Mouse (Mus musculus) embryonic facial prominence, embryonic 13.5 days (tissue): ENCODE results near the gene Ptges2. TPM values are rescaled to one million over a fixed set of nuclear protein-coding genes. Genes with fewer than 3 reads are reported as not detected.

Experiments used
- ATAC-seq: fragments of 200-750 bp; cut with Nextera tagmentation; 2 replicates; pipeline ENCODE4 v1.8.0; 2017; ENCODE audit warnings: low read depth; ENCODE audit not compliant: insufficient number of reproducible peaks, insufficient read depth, low FRiP score, low TSS enrichment
- H3K27ac ChIP-seq: fragments of 300-500 bp; sonication (generic); 2 replicates; pipeline ENCODE4 v1.5.1; 2015; ENCODE audit warnings: moderate library complexity, mild to moderate bottlenecking, inconsistent platforms
- H3K27me3 ChIP-seq: fragments of 300-500 bp; sonication (generic); 2 replicates; pipeline ENCODE4 v1.6.1; 2015; ENCODE audit warnings: mild to moderate bottlenecking, inconsistent platforms
- H3K36me3 ChIP-seq: fragments of 300-500 bp; sonication (generic); 2 replicates; pipeline ENCODE4 v1.6.1; 2015; ENCODE audit warnings: mild to moderate bottlenecking, inconsistent platforms
- H3K4me1 ChIP-seq: fragments of 300-500 bp; sonication (generic); 2 replicates; pipeline ENCODE4 v1.6.1; 2015; ENCODE audit warnings: inconsistent platforms
- H3K4me2 ChIP-seq: fragments of 300-500 bp; sonication (generic); 2 replicates; pipeline ENCODE4 v1.6.1; 2015; ENCODE audit warnings: moderate library complexity, mild to moderate bottlenecking, inconsistent platforms
- H3K4me3 ChIP-seq: fragments of 300-500 bp; sonication (generic); 2 replicates; pipeline ENCODE4 v1.5.1; 2015; ENCODE audit warnings: mild to moderate bottlenecking, inconsistent platforms
- H3K9ac ChIP-seq: fragments of 300-500 bp; sonication (generic); 2 replicates; pipeline ENCODE4 v1.6.1; 2015; ENCODE audit warnings: mild to moderate bottlenecking, inconsistent platforms
- H3K9me3 ChIP-seq: fragments of 300-500 bp; sonication (generic); 2 replicates; pipeline ENCODE4 v1.6.1; 2016; ENCODE audit warnings: inconsistent platforms
- WGBS: fragments of 180-500 bp; shearing (Covaris S2); methylation state at CpG from one replicate; pipeline ENCODE4 v1.1.7; 2015; ENCODE audit warnings: mixed read lengths; 5-methylcytosine and 5-hydroxymethylcytosine counted together
- polyA plus RNA-seq: library from polyadenylated mRNA; unstranded; fragments of >200 nt; fragmentation: Nextera tagmentation; extraction: Ambion mirVana; gene quantifications from 2 replicates; pipeline ENCODE4 v1.2.1, GENCODE M21; 2015

Gene Ptges2
- polyA plus RNA-seq, 1 experiment from 2014 or later = 30.4 TPM

DNA sequence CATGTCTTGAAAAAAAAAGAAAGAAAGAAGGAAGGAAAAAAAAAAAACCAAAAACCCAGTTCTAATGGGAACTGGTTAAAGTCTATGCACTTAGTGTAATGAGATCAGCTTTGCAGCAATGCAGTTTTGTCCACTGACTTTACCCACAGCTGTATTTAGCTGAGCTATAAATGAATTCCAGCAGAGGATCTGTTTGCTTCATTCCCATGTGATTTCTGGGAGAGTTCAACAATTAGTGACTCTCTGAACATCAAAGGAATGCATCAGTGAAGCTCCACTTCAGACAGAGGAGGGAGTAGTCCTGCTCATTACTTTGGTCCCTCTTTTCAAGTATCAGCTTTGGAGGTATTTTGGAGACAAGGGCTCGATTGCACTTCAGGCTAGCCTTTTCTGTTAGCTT, 49.8 kb downstream of the Ptges2 start:
- 39% methylated on average over 1 of the region's 1 CpGs for WGBS
- 0 out of 2 replicates have a peak, but pooled peaks cover 6% of the 10 kb centered on the region for H3K36me3 ChIP-seq
- no peak for ATAC-seq
- peaks cover 44% of the 10 kb centered on the region for H3K4me1 ChIP-seq
- H3K9ac ChIP-seq = no peak overlapping the region
- no peak overlapping the region for H3K4me2 ChIP-seq
- H3K4me3 ChIP-seq = no peak overlapping the region
- H3K27me3 ChIP-seq = no peaks in the 10 kb centered on the region
- peak overlapping the region; percentile 29; the same call in 1 of the 2 replicates for H3K27ac ChIP-seq
- H3K9me3 ChIP-seq = no peaks in the 10 kb centered on the region

DNA sequence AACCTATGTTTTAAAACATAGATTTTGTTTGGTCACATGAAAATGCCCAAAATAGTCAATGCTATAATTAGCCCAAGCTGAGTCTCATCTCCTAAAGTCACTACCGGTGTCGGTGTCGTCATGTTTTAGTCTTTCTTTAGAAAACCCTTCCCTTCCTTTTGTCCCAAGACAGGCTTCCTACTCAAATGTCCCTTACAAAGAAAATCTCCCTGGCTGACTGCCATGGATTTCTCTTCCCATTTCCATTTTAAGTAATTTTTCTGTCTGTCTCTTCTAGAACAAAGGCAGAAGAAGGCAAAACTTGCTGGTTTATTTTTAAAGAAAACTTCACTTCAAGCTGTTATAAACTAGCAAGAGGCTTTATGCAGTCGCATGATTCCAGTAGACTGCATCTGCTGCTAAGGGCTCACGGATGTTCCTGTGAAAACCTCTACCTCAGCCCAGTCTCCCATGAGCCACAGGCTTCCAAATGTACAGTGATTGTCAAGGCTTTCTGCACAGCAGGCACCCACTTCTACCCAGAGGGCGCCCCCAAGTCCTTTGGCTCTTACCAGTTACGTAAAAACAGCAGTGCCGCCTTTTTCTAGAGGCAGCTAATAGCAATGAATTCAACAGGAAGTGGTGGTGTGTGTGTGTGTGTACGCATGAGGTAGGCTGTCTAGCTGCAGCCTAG, 51.7 kb downstream of the Ptges2 start:
- Histone ChIP-seq H3K9me3 (no peaks in the 10 kb centered on the region), H3K36me3 (0 out of 2 replicates have a peak, but pooled peaks cover 6% of the 10 kb centered on the region), H3K27me3 (no peaks in the 10 kb centered on the region), H3K4me1 (peaks cover 41% of the 10 kb centered on the region), H3K27ac (peak overlapping the region; percentile 93), H3K4me3 (no peak overlapping the region), H3K9ac (peak overlapping the region; percentile 17), H3K4me2 (peak overlapping the region; percentile 44; the same call in 1 of the 2 replicates)
- 45% methylated on average over 9 of the region's 9 CpGs for WGBS
- ATAC-seq = no peak

DNA sequence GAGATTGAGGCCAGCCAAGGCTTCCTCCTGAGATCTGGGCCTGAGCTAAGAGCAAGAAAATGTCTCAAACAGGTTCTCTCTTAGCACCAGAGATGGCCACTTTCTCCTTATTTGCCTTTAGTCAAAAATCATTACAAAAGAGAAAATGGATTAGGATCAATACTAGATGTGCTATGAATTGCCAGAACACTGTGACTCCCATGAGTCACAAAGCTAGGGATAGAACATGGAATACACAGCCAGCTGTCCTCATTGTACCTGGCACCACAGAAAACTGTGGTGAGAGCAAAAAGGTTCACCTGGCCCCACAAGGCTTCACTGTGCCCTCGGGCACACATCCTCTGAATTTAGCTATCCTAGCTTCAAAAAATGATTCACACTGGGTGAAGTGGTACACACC, 52.8 kb downstream of the Ptges2 start:
- H3K4me2 ChIP-seq = no peak overlapping the region
- 94% methylated on average over 1 of the region's 1 CpGs for WGBS
- peaks cover 51% of the 10 kb centered on the region for H3K4me1 ChIP-seq
- H3K27ac ChIP-seq = 0 out of 2 replicates have a peak overlapping the region, but pooled peaks have one; percentile 33
- no peak overlapping the region for H3K4me3 ChIP-seq
- H3K36me3 ChIP-seq = 0 out of 2 replicates have a peak, but pooled peaks cover 6% of the 10 kb centered on the region
- H3K9me3 ChIP-seq = peaks cover 3% of the 10 kb centered on the region; the same call in 1 of the 2 replicates
- no peak for ATAC-seq
- H3K27me3 ChIP-seq = no peaks in the 10 kb centered on the region
- H3K9ac ChIP-seq = no peak overlapping the region

DNA sequence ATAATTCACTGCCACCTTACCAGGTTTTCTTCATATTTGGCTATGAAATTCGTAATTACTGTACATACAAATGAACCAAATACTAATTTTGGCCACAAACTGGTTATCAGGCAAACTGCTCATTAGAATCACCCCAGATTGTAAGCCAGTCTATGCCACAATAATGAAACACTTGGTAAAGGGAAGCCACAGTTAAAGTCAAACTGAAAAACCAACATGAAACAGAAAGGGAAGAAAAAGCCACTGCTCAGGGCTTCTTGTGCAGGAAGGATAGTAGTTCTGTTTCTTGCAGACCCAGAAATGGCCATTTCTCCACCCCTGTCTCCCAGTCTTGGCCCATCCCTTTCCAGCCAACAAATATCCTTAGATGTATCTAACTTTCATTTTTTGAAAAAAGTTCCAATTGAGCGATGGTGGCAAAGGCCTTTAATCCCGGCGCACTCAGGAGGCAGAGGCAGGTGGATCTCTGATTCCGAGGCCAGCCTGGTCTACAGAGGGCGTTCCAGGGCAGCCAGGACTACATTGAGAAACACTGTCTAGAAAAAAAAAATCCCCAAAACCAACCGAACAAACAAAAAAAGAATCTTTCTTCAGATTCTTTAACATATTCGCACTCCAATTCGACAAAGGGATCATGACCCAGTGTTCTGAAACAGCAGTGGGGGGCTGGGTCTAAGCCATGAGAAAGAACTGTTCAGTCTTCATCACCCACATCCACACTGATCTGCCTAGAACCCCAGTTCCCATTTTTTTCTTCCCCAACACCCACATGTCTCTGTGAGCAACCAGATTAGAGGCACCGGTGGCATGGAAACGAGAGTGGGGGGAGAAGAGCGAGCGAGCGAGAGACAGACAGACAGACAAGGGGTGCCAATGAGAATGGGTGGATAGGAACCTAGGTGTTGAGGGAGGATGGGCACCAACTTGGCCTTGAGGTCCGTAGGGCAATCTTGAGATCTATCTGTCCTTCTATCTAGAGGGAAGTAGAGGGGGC, 54.4 kb downstream of the Ptges2 start, which contains the start of gene Naif1:
TSS of gene Naif1 (plus strand) at position 697 of the 994 bp plus-strand sequence.
- H3K36me3 ChIP-seq = peaks cover 9% of the 10 kb centered on the region
- WGBS = 80% methylated on average over 15 of the region's 15 CpGs
- ATAC-seq = no peak
- H3K4me2 ChIP-seq = peak within 1 kb of the TSS; percentile 88
- H3K4me3 ChIP-seq = peak within 1 kb of the TSS; percentile 87
- peaks cover 3% of the 10 kb centered on the region; the same call in 1 of the 2 replicates for H3K9me3 ChIP-seq
- H3K4me1 ChIP-seq = peaks cover 61% of the 10 kb centered on the region
- H3K9ac ChIP-seq = peak within 1 kb of the TSS; percentile 86
- no peaks in the 10 kb centered on the region for H3K27me3 ChIP-seq
- H3K27ac ChIP-seq = peak within 1 kb of the TSS; percentile 96

DNA sequence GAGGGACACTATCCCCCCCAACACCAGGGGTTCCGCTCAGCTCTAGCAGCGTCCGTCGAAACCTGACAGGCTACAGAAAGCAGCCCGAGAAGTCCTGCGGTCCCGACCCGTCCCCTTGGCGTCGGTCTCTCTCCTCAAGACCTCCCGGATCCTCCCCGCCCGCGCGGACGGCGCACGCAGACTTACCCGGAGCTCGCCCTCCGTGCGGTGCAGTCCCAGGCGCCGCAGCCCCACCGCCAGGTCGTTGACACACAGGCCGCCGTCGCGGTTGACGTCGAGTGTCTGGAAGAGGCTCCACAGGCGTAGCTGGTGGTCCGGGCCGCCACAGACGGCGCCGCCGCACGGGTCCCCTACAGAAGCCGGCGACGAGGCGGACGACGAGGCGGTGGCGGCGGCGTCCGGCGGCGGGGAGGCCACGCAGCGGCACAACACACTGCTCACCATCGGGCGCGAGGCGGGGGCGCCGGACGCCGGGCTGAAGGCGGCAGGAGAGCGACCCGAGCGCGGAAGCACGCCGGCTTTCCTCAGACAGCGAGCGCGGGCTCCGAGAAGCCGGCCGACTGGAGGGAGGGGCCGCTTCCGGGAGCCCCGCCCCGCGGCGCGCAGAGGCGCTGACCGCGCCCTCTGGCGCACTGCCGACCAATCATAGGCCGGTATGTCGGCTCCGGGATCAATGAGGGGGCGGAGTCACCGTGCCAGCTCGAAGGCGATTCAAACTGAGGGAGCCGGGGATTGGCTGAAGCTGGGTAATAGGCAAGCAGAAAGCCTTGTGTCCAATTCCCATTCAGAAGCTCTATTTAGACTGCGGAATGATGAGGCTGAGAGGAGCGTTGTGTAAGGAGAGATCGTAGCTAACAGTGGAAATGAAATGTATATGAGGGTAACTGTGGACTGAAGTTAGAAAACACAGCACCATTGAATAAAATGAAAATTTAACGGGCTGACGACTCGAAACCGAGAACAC, 55.5 kb downstream of the Ptges2 start, which contains the start of gene Slc25a25:
TSS of gene Slc25a25 (minus strand) at position 565 of the 964 bp plus-strand sequence.
- H3K4me3 ChIP-seq = peak within 1 kb of the TSS; percentile 87
- H3K27ac ChIP-seq = peak within 1 kb of the TSS; percentile 96
- peak within 1 kb of the TSS; percentile 86 for H3K9ac ChIP-seq
- ATAC-seq = peak; percentile 77
- H3K9me3 ChIP-seq = peaks cover 3% of the 10 kb centered on the region; the same call in 1 of the 2 replicates
- peaks cover 58% of the 10 kb centered on the region for H3K4me1 ChIP-seq
- H3K36me3 ChIP-seq = peaks cover 17% of the 10 kb centered on the region
- H3K4me2 ChIP-seq = peak within 1 kb of the TSS; percentile 88
- WGBS = under 1% methylated on average over 101 of the region's 103 CpGs
- no peaks in the 10 kb centered on the region for H3K27me3 ChIP-seq

DNA sequence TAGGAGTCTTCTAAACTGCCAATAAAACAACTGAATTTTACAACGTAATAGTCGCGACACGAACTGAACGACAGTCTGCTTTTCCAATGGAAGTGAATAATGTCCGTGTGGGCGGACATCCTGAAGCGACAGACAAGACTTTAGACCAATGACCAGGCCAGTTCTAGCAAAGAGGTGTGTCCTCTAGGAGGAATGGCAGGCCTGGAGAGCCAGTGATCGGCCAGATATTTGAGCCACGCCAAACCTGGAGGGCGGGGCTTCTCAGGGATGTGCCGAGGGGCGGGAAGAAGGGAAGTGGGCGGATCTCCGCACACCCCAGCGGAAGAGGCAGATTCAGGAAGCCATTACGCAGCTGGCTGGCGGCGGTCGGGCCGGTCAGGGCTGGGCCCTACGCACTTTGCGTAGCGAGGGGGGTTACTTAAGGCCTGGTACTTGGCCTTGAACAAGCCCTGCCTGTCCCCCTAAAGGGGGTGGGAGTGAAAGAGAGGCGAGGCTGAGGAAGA, 56.2 kb downstream of the Ptges2 start:
- Histone ChIP-seq H3K27ac (peak overlapping the region; percentile 96), H3K36me3 (peaks cover 19% of the 10 kb centered on the region), H3K9me3 (peaks cover 3% of the 10 kb centered on the region; the same call in 1 of the 2 replicates), H3K27me3 (no peaks in the 10 kb centered on the region), H3K9ac (peak overlapping the region; percentile 86), H3K4me2 (peak overlapping the region; percentile 88), H3K4me1 (peaks cover 54% of the 10 kb centered on the region), H3K4me3 (peak overlapping the region; percentile 87)
- WGBS = under 1% methylated on average over 25 of the region's 25 CpGs
- ATAC-seq = peak; percentile 93

DNA sequence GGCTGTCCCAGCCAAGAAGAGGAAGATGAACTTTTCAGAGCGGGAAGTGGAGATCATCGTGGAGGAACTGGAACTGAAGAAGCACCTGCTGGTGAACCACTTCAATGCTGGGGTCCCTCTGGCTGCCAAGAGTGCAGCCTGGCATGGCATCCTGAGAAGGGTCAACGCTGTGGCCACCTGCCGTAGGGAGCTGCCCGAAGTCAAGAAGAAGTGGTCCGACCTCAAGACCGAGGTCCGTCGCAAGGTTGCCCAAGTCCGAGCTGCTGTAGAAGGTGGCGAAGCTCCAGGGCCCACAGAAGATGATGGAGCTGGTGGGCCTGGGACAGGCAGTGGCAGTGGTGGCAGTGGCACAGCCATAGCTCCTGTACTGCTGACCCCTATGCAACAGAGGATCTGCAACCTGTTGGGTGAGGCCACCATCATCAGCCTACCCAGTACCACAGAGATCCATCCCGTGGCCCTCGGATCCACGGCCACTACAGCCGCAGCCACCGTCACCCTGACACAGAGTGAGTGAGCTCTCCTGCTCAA, 56.8 kb downstream of the Ptges2 start:
- WGBS = 95% methylated on average over 16 of the region's 16 CpGs
- Histone ChIP-seq H3K9ac (peak overlapping the region; percentile 46; the same call in 1 of the 2 replicates), H3K27ac (peak overlapping the region; percentile 96)

DNA sequence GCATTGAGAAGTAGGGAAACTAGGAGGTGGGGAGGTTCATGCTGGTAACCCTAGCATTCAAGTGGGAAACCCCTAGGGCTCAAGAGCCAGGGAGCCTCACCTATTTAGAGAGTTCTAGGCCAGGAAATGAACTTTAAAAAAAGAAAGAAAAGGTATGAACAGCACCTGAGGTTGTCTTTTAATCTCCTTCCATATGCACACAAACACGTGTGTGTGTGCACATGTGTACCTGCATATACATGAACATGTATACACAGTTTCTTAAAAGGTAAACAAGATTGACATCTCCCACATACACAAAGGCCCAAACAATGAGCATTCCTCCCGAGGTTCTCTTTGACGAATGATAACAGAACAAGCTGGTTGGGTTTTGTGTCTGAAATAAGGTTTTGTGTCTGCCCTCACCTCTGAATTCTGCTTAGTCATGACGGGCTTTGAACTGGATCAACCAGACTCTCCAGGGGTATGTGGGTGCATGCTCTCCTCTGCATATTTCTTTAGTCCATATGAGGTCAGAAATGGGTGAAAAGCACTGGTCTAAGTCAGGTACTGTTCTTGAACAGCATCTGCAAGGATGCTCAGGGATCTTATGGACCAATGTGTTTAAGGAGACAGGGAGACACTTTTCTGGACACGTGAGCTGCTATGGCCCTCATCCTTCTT, 58.1 kb downstream of the Ptges2 start:
- WGBS = 83% methylated on average over 5 of the region's 5 CpGs
- Histone ChIP-seq H3K9ac (no peak overlapping the region), H3K4me2 (no peak overlapping the region), H3K27me3 (no peaks in the 10 kb centered on the region), H3K27ac (no peak overlapping the region), H3K36me3 (peaks cover 19% of the 10 kb centered on the region), H3K4me3 (no peak overlapping the region), H3K4me1 (peaks cover 39% of the 10 kb centered on the region), H3K9me3 (peaks cover 3% of the 10 kb centered on the region; the same call in 1 of the 2 replicates)
- ATAC-seq = no peak

More for the DNA sequence above, 56.8 kb downstream of the Ptges2 start:
- Histone ChIP-seq H3K36me3 (peaks cover 19% of the 10 kb centered on the region), H3K9me3 (peaks cover 3% of the 10 kb centered on the region; the same call in 1 of the 2 replicates), H3K4me1 (peaks cover 48% of the 10 kb centered on the region), H3K27me3 (no peaks in the 10 kb centered on the region), H3K4me2 (peak overlapping the region; percentile 88), H3K4me3 (peak overlapping the region; percentile 87)
- no peak for ATAC-seq

DNA sequence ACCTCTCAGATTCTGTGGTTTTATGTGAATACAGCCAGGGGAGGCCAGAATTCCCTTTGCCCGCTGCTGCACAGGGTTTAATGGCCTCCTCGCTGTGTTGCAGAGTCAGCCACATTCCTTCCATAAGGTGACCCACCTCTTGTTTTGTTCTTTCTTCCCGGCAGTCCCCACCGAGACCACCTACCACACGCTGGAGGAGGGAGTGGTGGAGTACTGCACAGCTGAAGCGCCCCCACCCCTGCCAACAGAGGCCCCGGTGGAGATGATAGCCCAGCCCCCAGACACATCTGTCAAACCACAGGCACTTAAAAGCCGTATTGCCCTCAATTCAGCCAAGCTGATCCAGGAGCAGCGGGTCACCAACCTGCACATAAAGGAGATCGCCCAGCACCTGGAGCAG, 58.9 kb downstream of the Ptges2 start:
- peaks cover 37% of the 10 kb centered on the region for H3K4me1 ChIP-seq
- H3K9me3 ChIP-seq = peaks cover 3% of the 10 kb centered on the region; the same call in 1 of the 2 replicates
- no peak for ATAC-seq
- WGBS = 87% methylated on average over 10 of the region's 10 CpGs
- H3K9ac ChIP-seq = no peak overlapping the region
- H3K36me3 ChIP-seq = peaks cover 19% of the 10 kb centered on the region
- H3K27ac ChIP-seq = no peak overlapping the region
- no peak overlapping the region for H3K4me3 ChIP-seq
- H3K27me3 ChIP-seq = no peaks in the 10 kb centered on the region
- no peak overlapping the region for H3K4me2 ChIP-seq

DNA sequence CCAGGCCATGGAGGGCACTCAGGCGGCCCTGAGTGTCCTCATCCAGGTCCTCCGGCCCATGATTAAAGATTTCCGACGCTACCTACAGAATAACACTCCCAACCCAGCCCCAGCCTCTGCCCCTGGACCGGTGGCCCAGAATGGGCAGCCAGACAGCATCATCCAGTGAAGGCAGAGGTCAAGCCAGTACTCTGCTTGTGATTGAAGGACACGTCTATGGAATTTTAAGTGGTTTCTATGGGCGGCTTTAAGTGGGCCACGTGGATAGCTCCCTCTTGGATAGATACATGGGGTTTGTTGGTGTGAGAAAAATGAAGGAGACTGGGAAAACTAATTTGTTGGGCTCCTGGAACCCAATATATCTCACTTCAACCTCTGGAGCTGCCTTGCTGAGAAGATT, 59.4 kb downstream of the Ptges2 start:
- H3K4me1 ChIP-seq = peaks cover 32% of the 10 kb centered on the region
- no peaks in the 10 kb centered on the region for H3K27me3 ChIP-seq
- no peak for ATAC-seq
- WGBS = 91% methylated on average over 8 of the region's 8 CpGs
- no peak overlapping the region for H3K27ac ChIP-seq
- H3K36me3 ChIP-seq = peaks cover 19% of the 10 kb centered on the region
- peaks cover 3% of the 10 kb centered on the region; the same call in 1 of the 2 replicates for H3K9me3 ChIP-seq
- H3K4me3 ChIP-seq = no peak overlapping the region
- H3K9ac ChIP-seq = no peak overlapping the region
- no peak overlapping the region for H3K4me2 ChIP-seq
